Mouse (Mus musculus): Measurements from ENCODE around the gene Pmpcb.
"Not testable (repeated sequence)": the region's sequence is repeated elsewhere in the genome, so short reads cannot be mapped to it uniquely, and the experiment has no call there.

- not testable (repeated sequence) for TF ChIP-seq CTCF (conservative IDR thresholded peaks at IDR 0.05; ENCODE audit: insufficient read depth, insufficient read length, low read depth, low read length); POLR2A (IDR thresholded peaks at IDR 0.05; ENCODE audit: low read depth, low read length)
These were observed 28.9 kb upstream of the Pmpcb start for GRCm38 (mm10) chr5:21708011-21708410.
